Mouse (Mus musculus): ENCODE data around the gene Myo16.

Myo16 gene

DNA sequence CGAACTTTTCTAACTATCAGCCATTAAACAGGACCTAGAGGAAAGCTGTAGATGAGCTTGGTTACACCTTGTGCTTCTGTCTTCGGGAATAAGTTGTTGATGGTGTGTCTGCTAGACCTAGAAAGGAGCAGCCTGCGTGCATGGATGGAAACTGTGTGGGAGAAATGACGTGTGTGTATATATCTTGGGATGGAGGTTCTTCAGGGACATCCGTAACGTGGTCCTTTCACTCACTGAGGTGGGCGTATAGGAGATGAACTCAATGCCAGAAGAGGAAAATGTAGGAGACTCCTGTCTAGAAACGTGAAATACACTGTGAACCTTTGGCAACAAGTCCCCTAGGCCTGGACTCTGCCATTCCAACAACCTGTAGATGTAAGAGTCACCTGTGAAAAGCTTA, 392.8 kb downstream of the Myo16 start:
- DNase-seq (ENCODE audit: low read depth, low spot score) = no peak

DNA sequence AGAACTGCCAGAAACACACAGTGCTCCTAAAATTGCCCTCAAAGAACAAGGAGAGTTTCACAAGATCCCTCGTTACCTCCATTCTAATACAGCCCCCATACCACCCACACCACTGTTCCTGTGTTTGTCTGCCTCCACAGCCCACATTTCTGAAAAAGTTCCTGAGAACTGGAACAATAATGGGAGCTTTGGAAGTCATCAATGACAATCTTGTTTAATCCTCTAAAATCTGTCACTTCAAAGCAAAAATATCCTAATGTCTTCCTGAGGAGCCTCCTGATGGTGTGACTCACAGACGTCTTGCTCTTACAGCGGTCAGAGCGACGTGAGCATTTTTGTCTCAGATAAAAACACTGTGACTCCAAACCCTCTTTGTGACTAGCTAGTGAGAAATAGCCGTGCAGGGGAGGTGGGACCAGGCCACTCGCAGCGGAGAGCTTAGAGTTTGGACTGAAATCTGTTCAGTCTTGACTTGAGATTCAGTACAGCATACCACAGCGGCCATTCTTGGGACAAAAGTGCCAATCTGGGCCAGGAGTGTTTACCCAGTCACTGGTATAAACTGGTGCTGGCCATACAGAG, 394.4 kb downstream of the Myo16 start:
- DNase-seq (ENCODE audit: low read depth, low spot score) = no peak

DNA sequence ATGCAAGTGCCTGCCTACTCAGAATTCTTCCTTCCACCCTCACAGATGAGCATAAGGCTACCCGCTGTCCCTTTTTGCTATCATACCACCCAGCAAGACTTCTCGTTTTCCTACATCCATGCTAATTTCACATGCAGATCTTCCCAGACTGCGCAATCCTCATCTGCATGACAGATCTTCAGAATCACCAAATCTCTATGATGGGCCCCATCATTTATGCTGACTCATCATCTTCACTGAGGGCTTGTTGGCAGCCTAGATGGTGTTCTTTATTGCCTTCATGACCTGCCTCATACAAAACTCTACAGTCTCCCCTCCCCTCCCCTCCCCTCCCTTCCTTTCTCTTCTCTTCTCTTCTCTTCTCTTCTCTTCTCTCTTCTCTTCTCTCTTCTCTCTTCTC, 395.7 kb downstream of the Myo16 start:
- DNase-seq (ENCODE audit: low read depth, low spot score) = no peak

DNA sequence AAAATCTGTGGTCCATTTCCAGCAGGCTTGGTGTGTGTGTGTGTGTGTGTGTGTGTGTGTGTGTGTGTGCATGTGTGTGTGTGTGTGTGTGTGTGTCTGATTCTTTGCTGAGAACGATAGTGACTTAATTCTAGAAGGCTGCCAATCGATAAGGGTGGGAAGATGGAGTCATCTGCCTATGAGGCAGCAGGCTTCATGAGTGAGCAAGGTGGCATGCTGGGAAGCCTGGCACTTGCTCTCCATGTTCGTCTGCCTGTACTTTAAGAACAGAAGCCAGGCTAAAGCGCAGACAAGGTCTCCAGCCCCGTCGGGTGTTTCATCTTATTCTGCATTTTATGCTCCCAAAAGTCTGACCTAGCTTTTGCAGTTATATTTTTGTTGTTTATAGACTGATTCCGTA, 404.2 kb downstream of the Myo16 start:
- no peak for DNase-seq (ENCODE audit: low read depth, low spot score)

DNA sequence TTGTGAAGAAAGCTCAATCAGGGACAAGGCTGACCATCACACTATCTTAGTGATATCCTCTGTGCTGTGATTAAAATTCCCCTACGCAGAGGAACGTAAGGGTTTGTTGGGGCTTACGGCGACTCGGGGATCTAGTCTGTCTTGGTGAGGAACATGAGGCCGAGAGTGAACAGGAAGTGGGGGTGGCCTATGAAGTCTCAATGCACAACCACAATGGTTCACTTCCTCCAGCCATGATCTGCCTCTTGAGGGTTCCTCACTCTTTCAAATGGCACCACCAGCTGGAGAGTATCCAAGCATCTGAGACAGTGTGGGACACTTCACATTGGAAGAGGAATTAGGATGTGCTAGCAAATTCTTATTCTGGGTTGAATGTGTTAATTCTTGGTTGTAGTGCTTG, 405.8 kb downstream of the Myo16 start:
- DNase-seq (ENCODE audit: low read depth, low spot score) = no peak

DNA sequence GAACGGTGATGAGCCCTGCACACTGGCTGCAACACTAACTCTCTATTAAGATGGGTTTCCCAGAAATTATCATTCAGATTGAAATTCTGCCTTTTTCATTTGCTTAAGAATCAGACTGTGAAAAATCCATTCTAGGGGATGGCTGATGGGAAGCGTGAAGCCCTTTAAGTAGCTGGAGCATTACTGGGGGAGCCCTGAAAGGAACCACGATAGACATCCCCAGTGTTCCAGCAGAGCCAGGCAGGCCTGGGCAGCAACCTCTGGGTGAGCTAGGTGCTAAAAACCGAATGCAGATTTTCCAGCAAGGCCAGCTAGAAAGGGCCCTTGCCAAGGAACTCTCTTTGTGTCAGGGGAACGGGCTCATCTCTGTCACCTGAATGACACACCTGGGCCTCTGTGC, 407.9 kb downstream of the Myo16 start:
- no peak for DNase-seq (ENCODE audit: low read depth, low spot score)

DNA sequence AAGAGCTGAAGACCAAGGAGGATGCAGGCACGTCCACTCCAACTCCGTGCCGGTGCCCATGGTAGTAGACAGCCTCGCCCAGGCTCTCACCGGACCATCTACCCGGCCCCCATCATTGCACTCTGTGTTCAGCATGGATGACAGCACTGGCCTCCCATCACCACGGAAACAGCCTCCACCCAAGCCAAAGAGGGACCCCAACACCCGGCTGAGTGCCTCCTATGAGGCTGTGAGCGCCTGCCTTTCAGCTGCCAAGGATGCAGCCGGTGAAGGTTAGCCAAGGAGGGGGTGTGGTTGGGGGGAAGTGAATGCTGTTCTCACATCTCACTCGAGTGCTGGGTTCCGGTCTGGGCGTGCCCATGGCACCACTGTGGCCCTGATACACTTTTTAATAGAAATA, 408.3 kb downstream of the Myo16 start:
- DNase-seq (ENCODE audit: low read depth, low spot score) = no peak

DNA sequence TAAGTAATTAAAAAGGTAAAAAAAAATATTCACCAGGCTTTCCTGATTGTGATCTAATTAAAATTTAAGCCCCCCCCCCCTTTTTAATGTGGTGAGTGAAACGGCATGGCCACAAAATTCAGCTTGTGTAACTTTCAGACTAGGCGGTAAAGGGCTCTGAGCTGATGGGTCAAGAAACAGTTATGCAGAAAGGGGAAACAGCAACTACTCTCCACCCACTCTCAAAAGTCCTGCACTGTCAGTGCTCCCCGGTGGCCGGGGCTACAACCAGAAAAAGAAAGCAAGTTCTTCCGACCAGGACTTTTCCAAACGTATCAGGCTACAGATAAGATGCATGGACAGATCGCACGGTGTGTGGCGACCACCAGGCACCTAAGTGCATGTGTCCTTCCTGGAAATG, 408.9 kb downstream of the Myo16 start:
- no peak for DNase-seq (ENCODE audit: low read depth, low spot score)

DNA sequence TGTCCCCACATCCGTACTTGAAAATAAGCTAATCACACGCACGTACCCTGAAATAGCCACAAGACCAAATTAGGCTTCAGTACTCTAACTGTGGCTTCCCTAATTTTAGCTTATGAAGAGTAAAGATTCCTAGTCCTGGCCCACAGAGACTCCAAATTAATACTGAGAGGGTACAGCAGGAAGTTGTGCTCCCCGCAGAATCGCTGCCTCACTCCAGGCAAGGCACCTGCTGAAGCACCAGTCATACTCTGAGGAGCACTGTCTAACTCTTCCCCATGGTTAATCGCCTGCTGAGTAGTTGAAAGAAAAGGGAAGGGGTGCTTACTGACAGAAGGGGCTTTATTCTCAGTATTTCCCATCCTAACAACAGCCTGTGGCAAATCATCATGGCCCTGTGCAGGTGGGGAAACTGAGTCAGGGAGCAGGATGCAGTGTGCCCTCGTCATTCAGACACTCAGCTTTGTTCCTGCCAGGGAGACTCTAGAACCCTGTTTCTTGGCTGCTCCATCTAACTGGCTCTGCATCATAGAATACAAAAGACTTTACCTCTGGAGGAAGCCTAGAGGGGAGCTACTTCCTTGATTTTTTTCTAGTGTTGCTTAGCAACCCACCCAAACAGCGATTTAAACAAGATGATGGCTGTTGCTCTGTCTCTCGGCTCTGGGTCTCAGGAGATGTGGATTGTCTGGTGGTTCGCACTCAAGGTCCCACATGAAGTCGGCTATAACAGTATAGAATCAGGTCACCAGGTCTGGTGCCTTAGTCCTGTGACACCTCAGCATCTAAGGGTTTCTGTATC, 411.7 kb downstream of the Myo16 start:
- peak; percentile 16 for DNase-seq (ENCODE audit: low read depth, low spot score)

DNA sequence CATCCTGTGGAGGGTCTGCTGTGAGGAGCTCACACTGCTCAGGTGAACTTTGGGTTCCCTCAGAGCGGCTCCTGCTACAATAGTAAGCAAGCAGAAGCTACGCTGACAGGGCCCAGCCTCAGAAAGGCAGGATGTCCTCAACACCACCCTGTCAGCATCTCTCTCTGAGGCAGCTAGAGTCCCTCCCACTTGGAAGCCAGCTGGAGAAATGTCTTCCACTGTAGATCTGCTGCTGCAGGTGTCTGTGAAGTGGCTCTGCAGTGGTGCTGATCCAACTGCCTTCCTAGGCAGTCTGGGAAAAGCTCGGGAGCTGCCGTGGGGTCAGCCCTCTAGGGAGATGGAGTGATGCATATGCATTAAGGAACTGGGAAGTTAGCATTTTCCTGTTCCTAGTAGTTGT, 414.7 kb downstream of the Myo16 start:
- DNase-seq (ENCODE audit: low read depth, low spot score) = no peak

DNA sequence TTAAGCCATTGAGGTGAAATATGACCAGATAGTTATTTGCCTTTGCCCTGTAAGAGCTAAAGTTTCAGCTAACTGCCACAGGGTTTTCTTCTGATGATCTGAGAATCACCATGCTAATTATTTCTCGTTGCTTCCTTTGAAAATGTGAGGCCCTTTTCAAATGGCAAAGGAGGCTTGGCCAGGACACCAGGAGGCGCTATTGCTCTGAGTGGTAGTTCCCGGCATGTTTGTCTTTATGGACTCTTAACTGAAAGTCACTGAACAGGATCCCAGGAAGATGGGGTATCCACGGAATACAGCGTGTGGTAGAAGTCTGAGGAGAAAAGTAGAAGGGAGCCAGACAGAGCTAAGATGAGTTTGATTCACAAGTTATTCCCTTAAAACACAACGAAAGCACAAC, 420.4 kb downstream of the Myo16 start:
- DNase-seq (ENCODE audit: low read depth, low spot score) = peak; percentile 69

DNA sequence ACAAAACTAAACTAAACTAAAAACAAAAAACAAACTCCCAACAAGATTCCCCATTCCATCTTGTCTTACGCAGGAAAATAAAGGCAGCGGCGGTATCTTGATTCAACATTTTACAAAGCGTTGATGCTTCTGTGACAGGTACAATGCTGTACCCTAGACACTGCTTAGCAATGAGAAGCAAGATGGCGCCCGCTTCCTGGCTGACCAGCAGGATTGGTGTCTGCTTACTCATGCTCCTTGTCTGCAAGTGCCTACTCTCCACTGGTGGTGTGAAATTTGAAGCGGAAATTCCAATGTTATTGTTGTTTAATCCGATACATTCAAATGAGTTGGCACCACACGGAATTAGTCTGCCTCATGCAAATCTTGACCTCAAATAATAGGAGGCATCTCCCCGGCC, 421.5 kb downstream of the Myo16 start:
- no peak for DNase-seq (ENCODE audit: low read depth, low spot score)

DNA sequence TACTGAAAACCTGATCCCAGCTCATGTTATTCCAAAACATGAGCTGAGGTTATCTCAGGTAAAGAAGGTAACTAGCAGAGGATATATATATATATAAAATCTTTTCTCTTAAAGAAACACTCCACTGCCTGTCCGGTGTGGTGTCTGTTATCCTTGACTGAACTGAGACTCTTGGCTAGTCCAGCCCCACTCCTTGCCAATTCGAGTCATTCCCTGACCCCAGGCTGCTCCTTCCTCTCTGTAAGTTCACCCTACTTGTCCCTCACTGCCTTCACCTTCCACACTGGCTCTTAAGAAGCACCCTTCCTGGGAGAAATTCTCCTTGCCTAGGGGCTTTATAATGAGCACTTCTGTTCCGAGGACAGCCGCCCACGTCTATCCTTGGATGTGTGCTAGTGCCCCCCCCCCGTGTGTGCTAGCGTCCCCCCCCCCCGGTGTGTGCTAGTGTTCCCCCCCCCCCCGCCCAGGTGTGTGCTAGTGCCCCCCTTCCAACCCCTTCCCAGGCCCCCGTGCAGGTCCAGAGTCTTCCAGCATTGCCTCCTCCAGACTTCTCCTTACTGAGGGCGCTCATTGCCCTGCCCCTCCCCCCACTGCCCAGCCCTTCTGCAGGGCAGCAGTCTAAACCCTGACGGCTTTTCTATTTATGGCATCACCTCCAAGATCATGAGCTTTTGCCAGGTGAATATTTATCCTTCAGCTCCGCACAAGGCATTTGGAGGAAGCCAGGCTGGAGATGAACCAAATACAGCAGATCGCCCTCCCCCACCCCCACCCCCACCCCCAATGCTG, 433.4 kb downstream of the Myo16 start:
- DNase-seq (ENCODE audit: low read depth, low spot score) = no peak

DNA sequence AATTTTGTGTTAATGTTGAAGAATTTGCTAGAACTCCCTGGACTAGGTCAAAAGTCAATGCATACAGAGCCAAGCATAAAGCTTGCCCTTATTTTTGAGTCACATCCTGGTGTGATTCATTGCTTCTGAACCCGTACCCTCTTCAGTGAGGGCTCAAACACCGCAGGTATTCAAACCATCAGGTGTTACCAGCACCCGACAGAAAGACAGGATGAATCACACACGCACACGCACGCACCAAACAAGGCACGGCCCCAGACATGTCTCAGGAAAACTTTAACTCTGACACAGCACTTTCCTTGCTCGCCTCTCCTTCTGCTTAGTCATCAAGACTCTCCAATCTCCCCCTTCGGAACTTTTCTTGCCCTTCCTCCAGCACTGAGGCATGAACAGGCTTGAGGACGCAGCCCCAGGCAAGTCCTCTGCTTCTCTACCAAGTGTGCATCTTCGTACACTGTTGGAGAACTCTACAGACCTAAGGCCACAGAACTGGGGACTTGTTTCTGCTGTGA, 435.8 kb downstream of the Myo16 start:
- no peak for DNase-seq (ENCODE audit: low read depth, low spot score)

DNA sequence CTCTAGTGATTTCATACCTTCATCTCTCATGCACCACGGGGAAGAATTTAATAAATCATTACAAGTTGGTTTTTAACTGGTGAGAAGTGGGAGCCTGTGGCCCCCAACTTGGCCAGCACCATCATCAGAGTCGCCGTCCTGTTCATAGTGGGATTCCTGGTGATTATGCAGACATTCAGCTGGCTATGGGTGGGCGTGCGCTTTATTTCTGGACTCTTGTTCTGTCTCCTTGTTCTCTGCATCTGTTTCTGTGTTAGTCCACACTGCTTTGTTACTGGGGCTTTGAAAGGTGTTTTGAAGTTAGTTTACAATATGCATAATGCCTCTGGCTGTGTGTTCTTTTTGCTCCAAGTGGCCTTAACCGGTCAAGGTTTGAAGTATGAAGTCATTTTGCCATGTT, 439.2 kb downstream of the Myo16 start:
- no peak for DNase-seq (ENCODE audit: low read depth, low spot score)

DNA sequence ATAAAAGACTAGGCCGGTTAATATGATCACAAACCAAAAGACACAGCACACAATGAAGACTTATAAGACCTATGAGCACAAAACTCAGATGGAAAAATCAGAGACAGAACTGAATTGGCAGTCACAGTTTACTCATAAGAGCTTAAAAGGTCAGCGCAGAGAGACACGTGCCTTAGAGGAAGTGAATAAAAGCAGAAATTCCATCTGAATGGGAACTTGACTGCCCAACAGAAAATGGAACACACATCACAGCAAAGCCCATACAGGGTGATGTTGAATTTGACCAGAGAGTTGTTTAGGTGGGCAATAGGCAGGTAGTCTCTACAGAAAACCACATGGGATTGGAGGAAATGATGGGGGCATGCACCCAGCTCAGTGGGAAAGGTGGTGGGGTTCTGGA, 442.6 kb downstream of the Myo16 start:
- no peak for DNase-seq (ENCODE audit: low read depth, low spot score)

DNA sequence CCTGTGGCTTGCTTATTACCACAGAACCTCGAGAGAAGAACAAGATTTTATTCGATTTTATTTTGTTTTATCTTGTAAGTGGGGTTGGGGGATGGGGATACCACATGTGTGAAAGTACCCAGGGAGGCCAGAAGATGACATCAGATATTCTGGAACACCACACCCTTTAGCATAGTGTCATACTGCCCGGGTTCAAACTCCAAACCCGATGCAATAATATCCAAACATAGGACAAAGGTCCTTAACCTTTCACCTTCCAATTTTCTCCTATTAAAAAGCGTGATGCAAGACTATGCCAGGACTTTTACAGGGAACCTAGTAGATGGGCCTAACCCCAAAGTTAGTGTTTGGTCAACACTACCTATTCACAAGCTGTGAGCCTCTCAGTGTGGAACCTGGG, 443.9 kb downstream of the Myo16 start:
- no peak for DNase-seq (ENCODE audit: low read depth, low spot score)

DNA sequence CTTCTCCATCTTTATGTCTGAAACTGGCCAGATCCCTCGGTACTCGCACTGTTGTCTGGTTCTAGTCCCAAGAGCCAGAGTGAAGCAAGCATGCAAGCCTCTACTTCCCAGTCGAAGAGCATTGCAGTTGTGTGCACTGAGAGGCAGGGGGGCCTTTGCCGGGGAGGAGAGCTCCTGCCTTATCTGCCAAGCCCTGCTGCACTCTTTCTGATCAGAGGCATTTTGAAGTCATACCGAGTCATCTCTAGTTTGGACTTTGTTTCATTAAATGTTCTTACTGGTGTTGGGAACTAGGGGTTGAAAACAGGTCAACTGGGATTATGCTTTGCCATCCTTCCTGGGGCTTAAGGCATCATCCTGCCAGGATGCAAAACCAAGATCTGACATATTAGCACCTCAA, 445.2 kb downstream of the Myo16 start:
- no peak for DNase-seq (ENCODE audit: low read depth, low spot score)

DNA sequence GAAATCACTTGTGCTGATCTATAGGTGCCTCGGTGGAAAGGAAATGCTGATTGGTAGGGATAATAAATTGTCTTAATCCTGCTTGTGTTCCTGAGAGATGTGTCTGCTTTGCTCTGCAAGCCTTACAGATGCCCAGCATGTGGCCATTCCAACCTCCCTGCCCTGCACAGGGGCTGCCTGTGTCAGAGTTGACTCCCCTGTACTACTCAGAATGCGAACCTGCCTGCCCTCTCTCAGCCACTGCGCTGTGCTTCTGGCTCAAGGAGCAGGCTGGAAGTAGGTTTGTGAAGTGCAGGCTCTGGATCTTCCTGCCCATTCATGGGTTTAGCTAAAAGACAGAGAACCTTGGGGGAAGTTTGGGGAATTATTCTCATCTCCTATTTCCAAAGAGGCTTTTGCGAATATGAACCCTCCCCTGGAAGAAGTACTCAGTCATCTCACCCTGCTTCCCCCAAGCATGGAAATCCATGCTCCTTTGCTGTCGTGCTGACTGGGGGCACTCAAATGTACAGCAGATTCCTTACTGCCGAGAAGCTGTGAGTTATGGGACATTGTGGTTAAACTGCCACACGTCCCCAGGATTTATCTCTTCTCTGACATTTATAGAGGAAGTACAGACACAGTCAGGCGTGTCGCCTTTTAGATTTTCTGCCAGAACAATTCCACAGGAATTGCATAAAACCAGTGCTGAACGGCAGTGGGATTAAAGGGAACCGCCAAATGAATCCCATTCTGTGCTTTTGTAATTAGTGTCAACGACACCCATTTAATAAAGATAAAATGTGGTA, 452.5 kb downstream of the Myo16 start:
- DNase-seq (ENCODE audit: low read depth, low spot score) = no peak

DNA sequence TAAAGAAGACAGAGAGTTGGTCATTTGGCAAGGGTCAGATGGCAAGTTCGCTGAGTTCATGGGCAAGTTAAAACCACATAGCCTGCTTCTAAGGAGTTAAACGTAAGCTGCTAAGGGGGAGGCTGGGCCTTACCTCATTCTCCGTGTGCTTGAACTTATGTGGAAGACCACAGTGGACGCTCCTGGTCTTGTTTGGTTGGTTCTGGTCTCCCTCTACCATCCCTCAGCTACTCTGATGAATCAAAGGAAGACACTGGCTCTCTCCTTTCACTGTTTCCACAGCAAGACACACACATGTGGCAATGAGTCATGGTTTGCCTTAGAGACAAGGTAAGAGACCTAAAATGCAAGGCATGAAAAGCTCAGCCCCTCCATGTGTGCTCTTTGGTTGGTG, 453.1 kb downstream of the Myo16 start:
- no peak for DNase-seq (ENCODE audit: low read depth, low spot score)

DNA sequence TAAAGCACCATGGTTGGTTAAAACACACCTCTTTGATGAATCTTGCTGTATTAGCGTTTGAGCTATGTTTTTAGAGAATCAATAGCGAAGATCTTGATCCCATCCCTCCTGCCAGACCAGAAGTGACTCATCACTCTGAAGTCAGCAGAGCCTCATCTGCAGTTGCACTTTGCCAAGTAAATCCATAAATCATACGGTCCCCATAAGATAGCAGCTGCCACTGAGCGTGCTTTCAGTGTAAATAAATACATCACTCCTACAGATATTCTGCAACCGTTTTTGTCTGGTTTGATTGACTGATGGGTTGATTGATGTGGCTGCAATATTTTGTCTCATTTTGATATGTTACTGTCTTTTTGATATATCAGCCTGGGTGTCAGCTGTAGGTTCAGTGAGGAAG, 457.9 kb downstream of the Myo16 start:
- DNase-seq (ENCODE audit: low read depth, low spot score) = no peak

DNA sequence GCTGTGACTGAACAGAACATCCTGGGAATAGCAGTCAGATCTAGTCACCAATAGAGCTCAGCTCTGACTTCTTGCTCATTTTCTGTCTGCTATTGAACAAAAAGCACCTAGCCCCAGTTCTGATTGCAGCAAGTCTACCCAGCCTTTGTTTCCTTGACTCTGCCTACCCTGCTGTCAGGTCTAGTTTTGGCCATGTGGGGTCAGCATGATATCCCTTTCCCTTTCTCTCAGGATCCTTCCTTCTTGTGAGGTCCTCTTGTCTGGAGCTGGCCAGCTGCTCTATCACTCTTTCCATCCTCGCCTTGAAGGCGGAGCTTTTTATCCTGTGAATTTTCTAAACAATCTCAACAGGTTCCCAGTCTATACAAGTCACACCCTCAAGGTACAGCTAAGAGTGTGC, 459.7 kb downstream of the Myo16 start:
- DNase-seq (ENCODE audit: low read depth, low spot score) = no peak
